ENCODE assay signal across 10 mouse cellular contexts in the genomic region with DNA sequence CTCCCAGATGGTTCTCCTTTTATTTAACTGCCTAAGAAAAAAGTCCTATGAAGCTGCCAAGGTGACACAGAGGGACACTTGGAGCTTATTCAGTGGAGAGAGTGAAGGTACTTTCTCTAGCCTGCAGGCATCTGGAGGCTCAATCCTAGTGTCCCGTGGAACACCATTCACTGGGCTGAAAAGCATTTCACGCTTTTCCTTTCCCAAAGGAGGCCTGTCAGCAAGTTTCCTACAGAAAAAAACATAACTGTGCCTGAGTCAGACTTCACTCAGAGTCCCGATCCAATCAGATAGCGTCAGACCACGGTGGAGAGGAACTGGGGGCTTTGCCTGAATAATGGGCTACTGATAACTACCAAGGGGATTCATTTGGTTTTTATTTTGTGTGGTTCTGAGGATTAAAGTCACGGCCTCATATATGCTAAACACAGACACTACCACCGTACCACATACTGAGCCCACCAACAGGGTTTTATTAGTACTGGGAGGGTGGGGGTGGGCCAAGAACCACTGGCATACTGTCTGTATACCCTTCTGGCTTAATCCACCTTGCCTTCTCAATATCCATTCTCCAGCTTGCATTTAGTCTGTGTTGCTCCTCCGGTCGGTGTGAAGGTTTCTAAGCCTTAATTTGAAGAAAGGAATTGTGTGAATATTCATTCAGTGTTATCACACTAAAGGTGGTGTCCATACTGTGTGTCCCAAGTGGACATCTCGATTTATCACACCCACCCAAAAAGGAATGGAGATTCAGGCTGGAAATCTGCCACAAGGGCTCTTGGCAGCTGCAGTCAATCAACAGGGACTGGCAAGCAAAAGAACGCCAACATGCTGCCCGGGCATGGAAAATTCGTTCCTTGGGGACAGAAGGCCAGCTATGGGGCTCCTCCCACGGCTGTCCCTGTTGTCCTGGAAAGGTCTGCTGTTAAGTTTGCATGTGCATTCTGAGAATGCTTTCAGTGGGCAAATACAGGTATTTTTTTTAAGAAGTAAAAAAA.
A peak's percentile ranks its signal among the peaks of the same experiment; 100 is the strongest.
DNase-seq lines count a peak whose midpoint lies in the region; ATAC-seq lines count a peak whose summit lies in the region.
"Had no signal": no experiment of that assay in that cellular context is flagged by ENCODE, and none has a peak within 500 bp of the region (broad histone marks: within the 10 kb centered on the region; RNA-seq: fewer than 3 reads in every experiment).

No protein-coding gene starts in this region.

- no peak overlapping the region for H3K4me3 ChIP-seq in midbrain, embryonic 15.5 days

- intact Hi-C loops in heart, postnatal 10 days (cut with DNase I), result no loop called here

- 23% methylated on average over 14 of the region's 14 CpGs for WGBS in midbrain, embryonic 15.5 days

- no peaks in the 10 kb centered on the region for H3K36me3 ChIP-seq in midbrain, embryonic 15.5 days (replicated peaks)
- H3K36me3 ChIP-seq: G1E had no signal

- 0 out of 2 replicates have a peak overlapping the region, but pooled peaks have one; percentile 11 for H3K4me2 ChIP-seq in midbrain, embryonic 15.5 days

- no peak overlapping the region for H3K9ac ChIP-seq in midbrain, embryonic 15.5 days

- H3K9me3 ChIP-seq in midbrain, embryonic 15.5 days, result no peaks in the 10 kb centered on the region
- H3K9me3 ChIP-seq: G1E had no signal

- H3K4me1 ChIP-seq in midbrain, embryonic 15.5 days, result peaks cover 30% of the 10 kb centered on the region

- no peaks in the 10 kb centered on the region for H3K27me3 ChIP-seq in midbrain, embryonic 15.5 days (replicated peaks)

- DNase-seq in layer of hippocampus, adult 11-12 months (ENCODE audit: low spot score), result peak; percentile 38
- no peak for DNase-seq in layer of hippocampus, adult 9-11 months
- peak; percentile 88 for DNase-seq in cerebellum, adult 9-11 months
- DNase-seq in heart, postnatal 10 days, result peak; percentile 50 to 60
- DNase-seq in kidney, adult 11 months, result no peak
- no peak for DNase-seq in thymus, postnatal 4 days
- no peak for DNase-seq in B cell, adult 2 months
- DNase-seq: lung, adult 2 months had no signal

- H3K27ac ChIP-seq in midbrain, embryonic 15.5 days, result peak overlapping the region; percentile 68

- peak; percentile 83 for ATAC-seq in midbrain, embryonic 15.5 days (replicated peaks)

Comparison
In these comparisons a context has a peak if more than half of its experiments do, and no peak if none do; other contexts are left out.
1. DNase-seq: peak in layer of hippocampus, adult 11-12 months (single experiment), cerebellum, adult 9-11 months (single experiment) and heart, postnatal 10 days (2 of 2); none in layer of hippocampus, adult 9-11 months (single experiment), kidney, adult 11 months (single experiment), thymus, postnatal 4 days (single experiment) and B cell, adult 2 months (0 of 2).